Mouse (Mus musculus) limb, embryonic 10.5 days (tissue): ENCODE measurements around the gene Trappc3. TPM values are rescaled to one million over a fixed set of nuclear protein-coding genes. Genes with fewer than 3 reads are reported as not detected.
A peak's percentile ranks its signal among the peaks of the same experiment; 100 is the strongest.

Experiments
- DNase-seq: peaks from one replicate; pipeline ENCODE4 v3.0.0-alpha.2; 2017; ENCODE audit warnings: low spot score
- H3K27ac ChIP-seq: fragments of 300-500 bp; sonication (generic); 2 replicates; pipeline ENCODE4 v1.5.1; 2016; ENCODE audit warnings: mild to moderate bottlenecking
- H3K27me3 ChIP-seq: fragments of 300-500 bp; sonication (generic); 2 replicates; pipeline ENCODE4 v1.6.1; 2016; ENCODE audit warnings: low read depth, mild to moderate bottlenecking; ENCODE audit not compliant: poor library complexity, severe bottlenecking
- H3K36me3 ChIP-seq: fragments of 300-500 bp; sonication (generic); 2 replicates; pipeline ENCODE4 v1.6.1; 2016; ENCODE audit warnings: mild to moderate bottlenecking, moderate library complexity
- H3K4me1 ChIP-seq: fragments of 300-500 bp; sonication (generic); 2 replicates; pipeline ENCODE4 v1.6.1; 2016
- H3K4me3 ChIP-seq: fragments of 300-500 bp; sonication (generic); 2 replicates; pipeline ENCODE4 v1.5.1; 2016; ENCODE audit warnings: mild to moderate bottlenecking, moderate library complexity
- H3K9me3 ChIP-seq: fragments of 300-500 bp; sonication (generic); replicated peaks from 2 replicates; pipeline ENCODE4 v1.6.1; 2016; ENCODE audit warnings: mild to moderate bottlenecking
- WGBS: fragments of 180-500 bp; shearing (Covaris S2); methylation state at CpG from one replicate; pipeline ENCODE4 v1.1.7; 2016; 5-methylcytosine and 5-hydroxymethylcytosine counted together
- polyA plus RNA-seq: library from polyadenylated mRNA; unstranded; fragments of >200 nt; fragmentation: Nextera tagmentation; extraction: Ambion mirVana; gene quantifications from 2 replicates; pipeline ENCODE4 v1.2.1, GENCODE M21; 2016

Trappc3 gene
- polyA plus RNA-seq, 1 experiment from 2014 or later = 95.3 TPM

DNA sequence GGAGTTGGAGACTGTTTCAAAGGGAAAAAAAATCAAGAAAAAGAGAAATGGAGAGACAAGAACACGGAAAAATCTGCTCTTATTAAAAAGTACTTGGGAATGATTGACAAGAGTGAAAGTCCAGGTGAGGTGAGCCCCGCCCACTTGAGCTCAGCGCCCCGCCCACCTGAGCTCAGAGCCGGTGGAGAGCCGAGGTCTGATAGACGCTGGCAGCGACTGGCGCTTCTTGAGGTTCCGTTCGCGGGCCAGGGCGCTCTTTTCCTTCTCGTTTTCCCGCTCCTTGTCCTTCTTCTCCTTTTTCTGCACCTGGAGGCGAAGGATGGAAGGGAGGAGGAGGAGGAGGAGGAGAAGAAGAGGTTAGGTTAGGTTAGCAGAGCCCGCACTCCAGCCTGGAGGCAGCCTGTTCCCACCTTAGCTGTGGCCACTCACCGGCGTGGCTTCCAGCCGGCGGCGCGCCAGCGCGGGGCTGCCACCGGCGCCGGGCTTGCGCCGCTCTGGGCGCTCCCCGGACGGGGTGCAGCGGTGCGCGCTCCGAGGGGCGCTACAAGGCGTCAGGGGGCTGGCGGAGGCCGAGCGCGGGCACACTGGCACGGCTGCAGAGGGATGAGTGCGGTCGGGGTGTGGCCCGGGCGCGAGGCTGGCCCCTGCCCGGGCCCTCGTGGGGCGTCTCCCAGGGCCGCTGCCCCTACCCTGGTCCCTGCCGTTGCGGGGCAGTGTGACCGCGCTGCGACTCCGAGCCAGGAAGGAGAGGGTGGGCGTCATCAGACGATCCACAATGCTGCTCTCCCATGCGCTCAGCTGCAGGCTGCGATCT lies 25.5 kb upstream of the Trappc3 start:
- H3K27ac ChIP-seq = peak overlapping the region; percentile 47
- H3K4me1 ChIP-seq = peaks cover 15% of the 10 kb centered on the region
- H3K36me3 ChIP-seq = peaks cover 100% of the 10 kb centered on the region
- DNase-seq = no peak
- H3K4me3 ChIP-seq = no peak overlapping the region
- no peaks in the 10 kb centered on the region for H3K9me3 ChIP-seq
- H3K27me3 ChIP-seq = 0 out of 2 replicates have a peak, but pooled peaks cover 6% of the 10 kb centered on the region
- 38% methylated on average over 62 of the region's 63 CpGs for WGBS

DNA sequence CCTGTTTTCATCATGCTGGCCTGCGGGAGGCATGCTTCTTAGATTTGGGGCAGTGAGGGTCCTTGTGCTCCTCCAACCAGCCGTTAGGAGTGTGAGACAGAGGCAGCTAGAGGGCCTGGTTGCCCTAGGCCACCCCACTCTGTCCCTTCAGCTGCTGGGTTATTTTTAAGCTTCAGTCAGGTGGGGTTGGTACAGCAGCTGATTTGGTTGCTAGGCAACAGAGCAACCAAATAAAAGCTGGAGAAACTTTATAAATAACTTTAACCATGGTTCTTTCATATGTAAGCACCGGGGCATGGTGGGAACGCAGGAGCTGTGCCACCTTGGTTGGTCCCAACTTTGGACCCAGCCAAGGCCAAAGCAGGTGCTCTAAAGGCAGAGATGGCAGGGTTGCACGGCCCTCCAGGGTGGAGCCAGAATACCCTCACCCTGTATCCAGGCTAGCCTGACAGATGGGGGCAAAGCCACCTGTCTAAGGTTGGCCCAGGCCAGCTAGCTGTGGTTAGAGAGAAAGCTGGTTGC lies 24.3 kb upstream of the Trappc3 start:
- no peak for DNase-seq
- Histone ChIP-seq H3K27me3 (0 out of 2 replicates have a peak, but pooled peaks cover 6% of the 10 kb centered on the region), H3K4me3 (no peak overlapping the region), H3K27ac (no peak overlapping the region), H3K36me3 (peaks cover 100% of the 10 kb centered on the region), H3K4me1 (peaks cover 13% of the 10 kb centered on the region), H3K9me3 (no peaks in the 10 kb centered on the region)
- 77% methylated on average over 5 of the region's 5 CpGs for WGBS

DNA sequence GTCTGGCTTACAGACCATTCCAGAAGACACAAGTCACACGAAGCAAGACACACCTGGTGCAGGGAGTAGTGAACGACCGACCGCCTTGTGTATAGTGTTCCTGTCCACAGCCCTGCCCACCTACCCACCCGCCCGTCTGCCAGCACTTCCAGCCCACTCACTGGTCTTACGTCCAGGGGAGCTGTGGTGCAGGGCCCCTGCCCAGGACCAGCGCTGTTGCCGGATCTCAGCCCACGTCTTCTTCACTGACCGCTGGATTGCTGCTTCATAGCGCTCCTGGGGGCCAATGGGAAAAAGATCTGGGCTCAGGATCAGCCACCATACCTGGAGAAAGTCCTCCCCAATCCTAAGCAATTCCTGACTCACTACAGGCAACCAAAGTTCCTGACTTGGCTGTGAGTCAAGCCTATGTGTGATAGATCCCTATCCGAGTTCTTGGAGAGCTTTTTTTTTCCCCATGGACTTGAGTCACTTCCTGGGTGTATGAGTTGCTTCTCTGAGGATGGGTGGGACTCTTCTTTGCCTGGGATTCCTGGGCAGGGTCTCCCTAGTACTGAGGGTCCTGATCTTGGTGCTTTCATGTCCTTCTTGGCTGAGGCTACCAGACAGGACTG lies 22.2 kb upstream of the Trappc3 start:
- Histone ChIP-seq H3K27me3 (0 out of 2 replicates have a peak, but pooled peaks cover 6% of the 10 kb centered on the region), H3K4me3 (no peak overlapping the region), H3K9me3 (no peaks in the 10 kb centered on the region), H3K36me3 (peaks cover 97% of the 10 kb centered on the region), H3K27ac (no peak overlapping the region), H3K4me1 (peaks cover 13% of the 10 kb centered on the region)
- whole genome bisulfite sequencing = 92% methylated on average over 13 of the region's 13 CpGs
- no peak for DNase-seq

DNA sequence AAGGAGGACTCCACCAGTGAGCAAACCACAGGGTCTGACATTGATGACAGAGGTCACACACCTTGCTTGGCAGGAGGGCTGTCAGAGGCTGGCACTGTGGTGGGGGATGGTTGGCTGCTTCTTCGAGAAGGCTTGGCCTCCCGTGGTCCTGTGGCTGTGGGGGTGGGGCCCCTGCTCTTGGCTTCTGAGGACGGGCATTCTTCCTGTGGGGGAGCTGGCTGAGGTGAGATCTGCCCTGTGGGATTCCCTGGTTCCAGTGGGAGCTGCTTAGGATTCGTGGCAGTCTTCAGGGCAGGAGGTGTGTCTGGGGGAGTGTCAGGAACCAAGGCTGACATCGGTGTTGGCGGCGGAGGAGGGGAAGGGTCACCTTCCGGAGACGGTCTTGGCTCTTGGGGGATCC lies 20.2 kb upstream of the Trappc3 start:
- Histone ChIP-seq H3K36me3 (peaks cover 97% of the 10 kb centered on the region), H3K27me3 (0 out of 2 replicates have a peak, but pooled peaks cover 6% of the 10 kb centered on the region), H3K4me3 (no peak overlapping the region), H3K27ac (no peak overlapping the region), H3K4me1 (peaks cover 8% of the 10 kb centered on the region), H3K9me3 (no peaks in the 10 kb centered on the region)
- no peak for DNase-seq
- WGBS = 47% methylated on average over 9 of the region's 9 CpGs

DNA sequence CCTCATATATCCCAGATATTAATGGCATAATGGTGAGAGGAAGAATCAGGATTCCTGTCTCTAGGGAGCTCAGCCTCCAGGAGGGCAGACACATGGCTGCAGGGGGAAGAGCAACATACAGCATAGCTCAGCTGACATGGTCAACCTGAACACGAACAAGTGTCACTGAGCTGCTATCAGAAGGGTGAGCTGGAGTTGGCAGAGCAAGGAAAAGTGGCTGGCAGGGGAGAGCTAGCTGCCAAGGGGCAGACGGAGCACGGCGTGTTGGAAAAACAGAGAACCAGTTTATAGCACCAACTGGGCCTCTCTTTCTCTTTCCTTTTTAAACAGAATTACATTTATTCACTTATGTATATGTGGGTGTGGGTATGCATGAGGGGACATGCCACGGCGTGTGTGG lies 19.6 kb upstream of the Trappc3 start:
- DNase-seq = no peak
- no peak overlapping the region for H3K4me3 ChIP-seq
- WGBS = 91% methylated on average over 6 of the region's 6 CpGs
- peaks cover 6% of the 10 kb centered on the region for H3K4me1 ChIP-seq
- H3K9me3 ChIP-seq = no peaks in the 10 kb centered on the region
- H3K27ac ChIP-seq = no peak overlapping the region
- 0 out of 2 replicates have a peak, but pooled peaks cover 6% of the 10 kb centered on the region for H3K27me3 ChIP-seq
- peaks cover 96% of the 10 kb centered on the region for H3K36me3 ChIP-seq

DNA sequence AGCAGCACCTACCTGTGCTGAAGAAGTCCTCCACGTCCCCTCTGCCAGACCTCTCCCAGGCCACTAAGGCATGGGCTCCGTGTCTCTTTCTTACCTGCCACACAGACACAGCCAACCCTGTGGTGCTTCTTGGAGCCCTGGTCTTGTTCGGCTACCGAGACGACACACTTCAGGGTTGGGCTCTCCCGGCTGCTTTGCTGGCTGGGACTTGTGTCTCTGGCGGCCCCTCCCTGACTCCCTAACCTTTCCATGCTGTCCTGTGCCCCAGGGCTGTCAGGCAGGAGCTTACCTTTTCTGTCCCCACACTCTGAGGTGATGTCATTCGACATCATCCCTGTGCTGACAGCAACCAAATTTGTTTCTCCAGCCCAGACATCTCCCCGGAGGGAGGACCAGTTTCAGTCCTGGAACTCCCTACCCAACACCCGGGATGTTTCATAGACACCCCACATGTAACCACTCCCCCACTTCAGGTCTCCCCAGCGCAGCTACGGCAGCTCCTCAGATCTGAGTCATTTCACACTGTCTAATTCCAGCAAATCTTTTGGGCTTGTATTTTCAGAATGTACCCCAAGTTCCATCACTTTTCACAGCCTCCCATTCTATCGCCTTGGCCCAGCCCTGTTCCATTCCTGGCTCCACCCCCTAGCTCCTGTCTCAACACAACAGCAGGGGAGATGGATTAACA lies 15.8 kb upstream of the Trappc3 start:
- Histone ChIP-seq H3K27ac (no peak overlapping the region), H3K36me3 (peaks cover 87% of the 10 kb centered on the region), H3K4me1 (peaks cover 9% of the 10 kb centered on the region), H3K27me3 (no peaks in the 10 kb centered on the region), H3K4me3 (no peak overlapping the region), H3K9me3 (no peaks in the 10 kb centered on the region)
- DNase-seq = no peak
- 84% methylated on average over 13 of the region's 13 CpGs for WGBS

DNA sequence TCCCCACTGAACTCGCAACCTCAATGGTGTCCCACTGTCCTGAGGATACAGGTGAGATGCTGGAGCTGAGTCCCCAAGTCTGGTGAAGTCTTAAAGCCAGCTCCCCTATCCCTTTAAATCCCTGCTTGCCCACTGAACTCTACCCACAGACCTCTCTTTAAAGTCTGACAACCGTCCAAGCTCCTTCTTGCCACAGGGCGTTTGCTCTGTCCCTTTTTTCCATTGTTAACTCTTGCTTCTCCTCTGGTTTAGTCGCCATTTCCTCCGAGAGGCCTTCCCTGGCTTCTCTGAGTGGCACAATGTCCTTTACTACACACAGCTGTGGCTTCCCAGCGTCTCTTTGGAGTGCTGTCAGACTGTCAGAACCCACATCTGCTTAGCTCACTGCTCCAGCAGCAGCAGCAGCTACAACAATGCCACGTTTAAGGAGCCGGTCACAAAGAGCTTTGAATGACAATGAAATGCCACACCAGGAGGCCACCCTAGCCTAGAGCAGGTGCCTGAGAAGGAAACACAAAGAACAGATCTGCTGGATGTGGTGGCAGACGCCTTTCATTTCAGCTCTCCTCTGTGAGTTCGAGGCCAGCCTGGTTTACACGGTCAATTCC lies 13.8 kb upstream of the Trappc3 start:
- Histone ChIP-seq H3K4me3 (no peak overlapping the region), H3K9me3 (no peaks in the 10 kb centered on the region), H3K27ac (no peak overlapping the region), H3K36me3 (peaks cover 84% of the 10 kb centered on the region), H3K27me3 (no peaks in the 10 kb centered on the region), H3K4me1 (peaks cover 28% of the 10 kb centered on the region)
- no peak for DNase-seq
- WGBS = 35% methylated on average over 11 of the region's 11 CpGs

DNA sequence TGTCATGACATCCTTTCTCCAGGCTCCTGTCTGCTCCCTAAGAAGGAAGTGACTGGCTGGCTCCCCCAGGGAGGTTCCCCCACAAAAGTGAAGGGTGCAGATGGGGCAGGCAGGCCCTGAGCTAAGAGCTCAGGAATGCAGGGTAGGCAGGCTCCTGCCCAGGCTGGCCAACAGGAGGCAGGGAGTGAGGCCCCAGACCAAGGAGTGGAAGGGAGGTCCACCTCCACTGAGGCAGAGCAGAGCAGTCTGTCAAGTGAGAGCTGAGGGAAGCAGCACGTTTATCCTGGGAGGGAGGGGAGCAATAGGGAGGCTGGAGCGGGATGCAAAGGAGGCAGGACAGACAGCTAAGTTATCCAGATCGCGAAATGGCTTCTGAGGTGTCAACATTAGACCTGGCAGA lies 11.5 kb upstream of the Trappc3 start:
- H3K4me1 ChIP-seq = peaks cover 50% of the 10 kb centered on the region
- H3K27ac ChIP-seq = peak overlapping the region; percentile 48; the same call in 1 of the 2 replicates
- H3K4me3 ChIP-seq = 0 out of 2 replicates have a peak overlapping the region, but pooled peaks have one; percentile 9
- H3K27me3 ChIP-seq = no peaks in the 10 kb centered on the region
- no peak for DNase-seq
- H3K9me3 ChIP-seq = no peaks in the 10 kb centered on the region
- 55% methylated on average over 4 of the region's 4 CpGs for WGBS
- peaks cover 70% of the 10 kb centered on the region for H3K36me3 ChIP-seq

DNA sequence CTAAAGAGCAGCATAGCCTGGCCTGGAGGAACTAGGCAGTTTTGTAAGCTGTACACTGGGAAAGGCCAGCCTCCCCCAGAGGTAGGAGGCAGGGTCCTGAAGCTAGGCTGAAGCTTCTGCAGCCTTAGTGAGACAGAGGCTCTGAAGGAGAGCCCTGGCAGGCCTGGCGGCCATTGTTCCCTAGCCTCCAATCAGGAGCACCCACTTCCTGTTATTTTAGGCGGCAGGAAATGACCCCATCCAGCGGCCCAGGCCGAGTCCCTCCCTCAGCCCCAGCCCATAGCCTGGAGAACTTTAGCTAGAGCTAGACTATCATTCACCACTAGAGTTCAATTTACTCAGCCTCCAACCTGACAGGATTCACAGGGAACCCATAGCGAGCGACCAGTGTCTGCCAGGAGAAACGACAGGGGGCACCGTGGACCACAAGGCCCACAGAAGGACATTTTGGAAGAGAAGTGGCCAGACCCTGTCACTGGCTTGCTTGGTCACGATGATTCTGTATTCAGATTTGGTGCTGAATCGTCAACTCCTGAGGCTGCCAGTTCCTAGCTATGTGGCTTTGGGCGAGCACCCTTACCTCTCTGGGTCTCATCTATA lies 10.4 kb upstream of the Trappc3 start:
- Histone ChIP-seq H3K27ac (peak overlapping the region; percentile 74), H3K36me3 (peaks cover 59% of the 10 kb centered on the region), H3K4me3 (peak overlapping the region; percentile 16), H3K27me3 (no peaks in the 10 kb centered on the region), H3K4me1 (peaks cover 55% of the 10 kb centered on the region), H3K9me3 (no peaks in the 10 kb centered on the region)
- no peak for DNase-seq
- WGBS = 65% methylated on average over 11 of the region's 11 CpGs

DNA sequence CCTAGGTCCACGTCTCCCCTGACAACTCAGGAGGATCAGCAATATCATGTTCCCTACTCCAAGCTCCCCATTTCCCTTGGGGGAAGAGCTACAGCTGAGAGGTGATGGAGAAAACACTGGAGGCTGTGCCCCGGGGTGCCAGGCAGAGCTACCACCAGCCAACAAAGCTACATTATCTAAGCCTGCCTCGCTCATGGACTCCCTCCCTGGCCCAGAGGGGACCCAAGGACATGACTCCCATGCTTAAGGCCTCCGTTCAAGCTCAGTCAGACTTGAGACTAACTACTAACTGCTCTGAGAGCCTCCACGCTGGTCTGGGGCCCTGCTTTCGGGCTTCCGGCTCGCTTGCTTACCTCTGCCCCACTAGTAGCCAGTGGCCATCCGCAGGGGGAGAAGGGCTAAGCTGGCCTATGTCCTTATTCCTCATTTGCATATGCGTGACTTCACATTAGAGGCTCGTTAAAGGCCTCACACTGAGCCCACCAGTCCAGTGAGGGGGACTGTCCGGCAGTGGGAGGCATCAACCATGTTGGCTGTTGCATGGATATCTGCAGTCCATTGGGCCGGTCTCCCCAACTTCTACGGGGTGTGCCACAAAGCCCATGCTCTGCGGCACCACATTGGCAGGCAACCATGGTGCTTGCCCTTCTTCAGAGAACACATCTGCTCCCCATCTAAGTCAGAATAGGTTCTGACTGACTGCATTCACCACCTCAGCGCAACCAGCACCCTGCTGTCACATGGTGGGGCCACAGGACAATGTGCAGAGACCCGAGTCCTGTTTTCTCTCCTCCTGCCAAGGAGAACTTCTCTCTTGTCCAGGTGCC lies 9.5 kb upstream of the Trappc3 start:
- H3K27me3 ChIP-seq = no peaks in the 10 kb centered on the region
- H3K27ac ChIP-seq = peak overlapping the region; percentile 74
- DNase-seq = no peak
- peaks cover 51% of the 10 kb centered on the region for H3K36me3 ChIP-seq
- 83% methylated on average over 17 of the region's 17 CpGs for WGBS
- H3K4me1 ChIP-seq = peaks cover 64% of the 10 kb centered on the region
- no peaks in the 10 kb centered on the region for H3K9me3 ChIP-seq
- H3K4me3 ChIP-seq = peak overlapping the region; percentile 24; the same call in 1 of the 2 replicates

DNA sequence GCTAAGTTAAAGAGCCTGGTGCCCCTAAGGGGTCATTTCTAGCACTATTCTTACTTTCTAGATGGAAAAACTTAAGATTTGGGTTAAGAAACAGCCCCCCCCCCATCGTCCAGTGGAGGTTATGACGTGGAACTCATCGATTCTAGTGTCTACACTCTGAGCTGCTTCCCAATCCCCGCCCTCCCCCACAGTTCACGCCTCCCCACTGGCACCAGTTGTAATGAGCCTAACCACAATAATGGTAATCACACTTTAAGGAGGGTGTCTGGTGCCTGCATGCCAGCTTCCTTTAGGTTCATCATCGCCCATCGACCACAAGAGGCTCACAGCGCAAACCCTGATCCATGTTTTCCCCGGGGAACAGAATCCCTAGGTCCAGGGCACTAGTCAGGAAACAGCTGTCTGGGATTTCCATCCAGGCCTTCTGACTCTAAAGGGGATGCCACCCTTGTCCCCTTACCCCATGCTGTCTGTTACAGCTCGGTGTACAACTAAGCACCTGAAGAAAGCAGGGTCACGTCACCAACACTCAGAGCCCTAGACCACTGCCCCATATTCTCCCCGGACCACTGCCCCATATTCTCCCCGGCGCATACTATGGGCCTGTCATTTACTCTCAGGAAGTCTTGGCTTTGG lies 8.4 kb upstream of the Trappc3 start:
- no peaks in the 10 kb centered on the region for H3K27me3 ChIP-seq
- H3K9me3 ChIP-seq = no peaks in the 10 kb centered on the region
- peak overlapping the region; percentile 95 for H3K4me3 ChIP-seq
- H3K27ac ChIP-seq = no peak overlapping the region
- DNase-seq = no peak
- 80% methylated on average over 14 of the region's 14 CpGs for WGBS
- peaks cover 41% of the 10 kb centered on the region for H3K36me3 ChIP-seq
- H3K4me1 ChIP-seq = peaks cover 72% of the 10 kb centered on the region
